Mouse (Mus musculus): ENCODE measurements at regions not wholly inside any gene's neighbourhood (a gene's known extent, or its start where the extent isn't known, plus 50 kb on each side); places are given as distances from the start of the nearest gene placed in this dataset.

DNA sequence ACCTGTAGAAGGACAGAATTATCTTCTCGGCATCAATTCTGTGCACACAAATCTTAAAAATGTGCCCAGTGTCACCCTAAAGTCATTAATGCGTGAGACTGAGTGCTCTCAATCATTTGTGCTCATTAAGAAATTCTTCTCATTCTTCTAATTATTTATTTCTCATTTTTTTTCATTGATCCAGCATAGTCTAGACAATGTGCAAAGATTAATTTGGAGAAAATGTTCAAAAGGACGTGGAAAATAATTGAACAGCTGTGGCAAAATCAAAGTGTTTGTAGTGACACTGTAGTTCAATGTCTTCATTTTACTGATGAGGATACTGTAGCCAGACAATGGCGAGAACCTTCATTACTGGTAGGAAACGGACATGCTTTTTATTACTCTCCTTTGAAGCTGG, 702.0 kb downstream of the Slc22a22 start:
- TF ChIP-seq CTCF (IDR thresholded peaks at IDR 0.05; ENCODE audit: extremely low read depth, insufficient read length, insufficient replicate concordance, low read depth, low read length) (no peak), POLR2A (IDR thresholded peaks at IDR 0.05; ENCODE audit: low read depth, low read length) (no peak)
